Mouse (Mus musculus) B cell, adult 62 days (primary cell): ENCODE results near the gene Cnnm4. TPM values are rescaled to one million over a fixed set of nuclear protein-coding genes. Genes with fewer than 3 reads are reported as not detected.

Experiments
- total RNA-seq: library from RNA; stranded (reverse); gene quantifications from 4 replicates; pipeline ENCODE4 v1.2.4, GENCODE M21; 2023

The Cnnm4 gene
- 22.1 to 25.6 TPM (median 23.2 TPM) in 4 replicates for total RNA-seq

DNA sequence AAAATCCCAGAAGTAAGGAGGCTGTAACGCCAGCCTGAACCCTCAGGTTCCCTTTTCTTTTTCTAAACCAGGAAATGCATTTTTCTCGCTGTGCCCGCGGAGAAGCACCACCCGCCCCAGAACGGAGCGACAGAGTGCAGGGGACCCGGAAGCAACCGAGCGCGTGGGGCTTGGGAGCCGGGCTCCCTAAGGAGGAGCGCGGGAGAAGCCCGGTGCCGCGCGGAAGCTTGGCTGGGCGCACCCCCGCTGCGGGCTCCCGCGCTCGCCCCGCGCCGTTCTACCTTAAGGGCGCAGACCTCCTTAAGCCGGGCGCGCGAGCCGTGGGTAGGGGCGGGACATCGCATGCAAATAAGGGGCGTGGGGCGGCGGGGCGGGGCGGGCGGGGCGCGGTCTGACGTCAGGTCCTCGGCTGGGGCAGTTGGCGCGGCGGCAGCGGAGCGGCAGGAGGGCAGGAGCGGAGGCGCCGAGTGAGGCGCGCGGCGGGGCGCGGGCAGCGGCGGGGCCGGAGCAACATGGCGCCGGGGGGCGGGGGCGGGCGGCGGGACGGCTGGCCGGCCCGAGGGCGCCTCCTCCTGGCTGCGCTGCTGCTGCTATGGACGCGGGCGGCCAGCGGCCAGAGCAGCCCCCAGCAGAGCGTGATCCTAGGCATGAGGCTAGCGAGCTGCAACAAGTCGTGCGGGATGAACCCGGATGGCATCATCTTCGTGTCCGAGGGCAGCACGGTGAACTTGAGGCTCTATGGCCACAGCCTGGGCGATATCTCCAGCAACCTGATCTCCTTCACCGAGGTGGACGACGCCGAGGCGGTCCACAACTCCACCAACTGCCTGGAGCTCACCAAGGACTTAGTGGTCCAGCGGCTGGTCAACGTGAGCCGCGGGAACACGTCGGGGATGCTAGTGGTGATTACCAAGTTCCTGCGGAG lies at the start of gene Cnnm4:
Gene Cnnm4, plus strand, starts transcription at position 440 of the 925 bp plus-strand sequence.

DNA sequence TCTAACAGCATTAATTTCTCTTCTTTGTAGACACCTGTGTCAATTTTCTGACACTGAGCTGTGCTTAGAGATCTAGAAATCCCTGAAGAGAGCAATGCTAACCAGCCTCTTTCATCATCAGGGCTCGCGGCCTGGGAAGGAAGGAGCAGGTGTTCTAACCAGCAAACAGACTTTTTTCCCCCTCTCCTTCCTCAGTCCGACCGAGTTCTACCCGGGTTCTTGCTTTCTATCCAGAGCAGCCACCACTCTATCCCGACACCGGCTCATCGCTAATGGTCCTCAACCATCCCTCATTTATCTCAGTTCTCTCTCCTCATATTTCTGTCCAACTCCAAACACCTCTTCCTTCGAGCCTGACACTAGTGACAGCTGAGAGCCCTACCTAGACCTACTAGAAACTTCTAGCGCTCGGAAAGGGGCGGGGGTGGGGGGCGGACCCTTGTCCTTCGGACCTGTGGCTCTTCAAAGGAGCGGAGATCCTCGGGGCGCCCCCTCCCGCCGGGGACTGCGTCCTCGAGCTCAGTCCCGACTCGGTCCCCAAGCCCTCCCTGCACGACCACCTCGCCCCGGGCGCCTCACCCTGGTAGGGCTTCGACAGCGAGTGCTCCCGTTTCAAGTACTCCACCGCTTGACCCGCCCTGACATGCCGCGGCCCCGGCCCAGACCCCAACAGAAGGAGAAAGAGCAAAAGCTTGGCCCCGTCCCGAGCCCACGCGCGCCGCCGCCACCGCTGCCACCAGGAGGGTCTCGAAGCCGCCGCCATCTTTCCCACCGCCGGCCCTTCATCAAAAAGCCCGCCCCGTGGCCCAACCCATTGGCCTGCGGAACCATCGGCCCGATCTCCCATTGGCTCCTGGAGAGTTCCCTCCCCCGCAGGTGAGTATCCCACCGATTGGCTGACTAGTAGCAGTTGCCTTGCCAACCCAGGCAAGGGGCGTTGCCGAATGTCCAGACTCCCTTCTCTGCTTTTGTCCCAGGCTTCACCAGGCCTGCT lies 26.7 kb upstream of the Cnnm4 start, which contains the start of gene Lman2l:
Gene Lman2l, minus strand, starts transcription at position 801 of the 994 bp plus-strand sequence.

DNA sequence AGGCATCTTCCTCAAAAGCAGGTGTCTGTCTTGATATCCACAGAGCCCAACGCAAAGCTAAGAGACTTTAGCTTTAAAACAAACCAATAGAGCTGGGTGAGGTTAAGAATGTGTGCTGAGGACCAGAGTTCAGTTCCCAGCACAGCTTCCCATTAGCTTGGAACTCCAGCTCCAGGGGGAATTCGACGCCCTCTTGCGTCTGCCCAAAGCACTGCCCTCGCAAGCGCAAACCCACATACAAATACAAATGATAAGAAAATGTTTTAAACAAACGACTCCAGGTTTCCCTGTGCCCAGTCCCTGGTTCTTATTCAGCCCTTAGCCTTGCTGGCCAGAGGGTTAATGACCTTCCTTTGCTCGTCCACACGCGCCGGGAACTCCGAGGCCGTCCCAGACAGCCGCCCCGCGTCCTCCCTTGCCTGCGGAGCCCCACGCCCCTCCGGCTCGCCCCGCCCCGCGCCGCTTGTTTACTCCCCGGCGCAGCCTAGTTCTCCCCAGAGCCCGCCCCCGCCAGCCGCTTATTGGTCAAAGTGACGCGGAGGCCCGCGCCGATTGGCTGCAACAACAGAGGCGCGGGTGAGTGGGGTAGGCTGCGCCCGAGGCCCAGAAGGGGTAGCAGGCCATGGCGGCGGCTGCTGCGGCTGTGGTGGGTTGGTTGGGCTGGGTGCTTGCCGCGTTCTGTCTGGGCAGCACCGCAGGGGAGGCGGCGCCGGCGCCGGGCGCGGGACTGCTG lies 40.0 kb downstream of the Cnnm4 start, which contains the start of gene Cnnm3:
Gene Cnnm3, plus strand, starts transcription at position 579 of the 733 bp plus-strand sequence.

DNA sequence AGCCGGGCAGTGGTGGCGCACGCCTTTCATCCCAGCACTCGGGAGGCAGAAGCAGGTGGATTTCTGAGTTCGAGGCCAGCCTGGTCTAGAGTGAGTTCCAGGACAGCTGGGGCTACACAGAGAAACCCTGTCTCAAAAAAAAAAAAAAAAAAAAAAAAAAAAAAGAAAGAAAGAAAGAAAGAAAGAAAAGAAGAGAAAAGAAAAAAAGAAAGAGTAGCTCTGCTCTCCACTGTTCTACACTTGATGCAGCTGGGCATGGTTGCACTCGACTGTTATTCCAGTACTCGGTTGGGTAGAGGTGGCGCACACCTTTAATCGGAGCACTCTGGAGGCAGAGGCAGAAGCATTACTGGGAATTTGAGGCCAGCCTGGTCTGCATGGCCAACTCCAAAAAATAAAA lies 65.4 kb downstream of the Cnnm4 start, which contains the start of gene Ankrd23:
Gene Ankrd23, minus strand, starts transcription at position 101 of the 400 bp plus-strand sequence.

DNA sequence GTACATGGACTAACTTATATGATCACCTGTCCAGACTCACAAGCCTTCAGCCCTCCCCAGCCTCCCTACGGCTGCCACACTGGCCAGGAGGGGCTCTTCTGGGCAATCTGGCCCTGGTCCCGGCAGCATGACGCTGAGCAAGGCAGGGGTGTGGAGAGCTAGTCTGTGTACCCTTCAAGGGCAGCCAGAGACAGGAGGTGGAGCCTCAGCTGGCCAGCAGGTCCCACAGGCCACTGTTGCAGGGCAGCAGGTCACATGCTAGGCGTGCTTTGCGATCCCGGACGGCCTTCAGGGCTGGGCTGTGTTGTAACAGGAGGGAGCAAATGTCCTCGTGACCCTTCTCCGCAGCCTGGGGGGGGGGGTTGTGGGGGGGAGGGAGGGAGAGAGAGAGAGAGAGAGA lies 67.8 kb downstream of the Cnnm4 start, which contains the start of gene Gm42417:
Gene Gm42417, minus strand, starts transcription at position 244 of the 400 bp plus-strand sequence.

DNA sequence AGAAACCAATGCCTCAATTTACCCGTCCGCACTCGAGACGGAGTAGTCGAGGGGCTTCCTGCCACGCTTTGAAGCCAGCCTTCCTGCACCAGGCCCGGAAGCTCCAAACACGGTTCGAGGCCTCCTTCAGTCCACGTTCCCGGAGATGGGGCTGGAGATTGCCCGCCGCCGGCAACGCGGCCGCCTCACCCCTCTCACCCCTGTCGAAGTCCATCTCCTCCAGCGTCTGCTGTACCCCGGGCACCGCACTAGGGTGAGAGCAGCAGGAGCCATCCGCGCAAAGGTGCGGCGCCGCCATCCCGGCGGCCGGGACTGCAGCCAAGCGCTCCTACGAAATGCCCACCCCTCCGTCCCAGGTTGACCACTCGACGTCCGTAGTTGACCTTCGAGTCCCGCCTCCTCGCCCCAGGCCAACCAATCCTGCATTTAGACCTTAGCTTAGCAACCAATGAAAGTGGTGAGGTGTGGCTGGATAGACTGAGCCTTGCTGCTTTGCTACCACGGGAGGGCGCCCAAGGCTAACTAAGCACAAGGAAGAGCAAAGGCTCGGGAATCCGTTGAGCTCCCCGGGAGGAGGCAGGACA lies 75.6 kb downstream of the Cnnm4 start, which contains the start of gene Ankrd39:
Gene Ankrd39, minus strand, starts transcription at position 558 of the 584 bp plus-strand sequence.

Other genes with a start within 250 kb of the Cnnm4 start
- 90.2 to 103 TPM (median 97.8 TPM) in 4 replicates for gene Uggt1, start 226.9 kb upstream of the Cnnm4 start, total RNA-seq
- 103 to 121 TPM (median 115 TPM) in 4 replicates for gene Neurl3, start 196.9 kb upstream of the Cnnm4 start, total RNA-seq
- gene Arid5a, start 163.9 kb upstream of the Cnnm4 start, total RNA-seq = 233 to 249 TPM (median 244 TPM) in 4 replicates
- 68.6 to 79.9 TPM (median 77.0 TPM) in 4 replicates for gene Kansl3, start 102.4 kb upstream of the Cnnm4 start, total RNA-seq
- gene Fer1l5, start 99.3 kb upstream of the Cnnm4 start, total RNA-seq = not detected in 4 replicates
- gene Lman2l, start 26.3 kb upstream of the Cnnm4 start, total RNA-seq = 24.6 to 28.0 TPM (median 27.5 TPM) in 4 replicates
- 24.6 to 31.6 TPM (median 27.0 TPM) in 4 replicates for gene Cnnm3, start 40.2 kb downstream of the Cnnm4 start, total RNA-seq
- gene Ankrd23, start 65.3 kb downstream of the Cnnm4 start, total RNA-seq = 17.2 to 24.3 TPM (median 21.7 TPM) in 4 replicates
- gene Gm42417, start 67.8 kb downstream of the Cnnm4 start, total RNA-seq = not detected in 4 replicates
- gene Ankrd39, start 75.8 kb downstream of the Cnnm4 start, total RNA-seq = 14.3 to 19.2 TPM (median 17.0 TPM) in 4 replicates
- 0.55 to 1.1 TPM in 2 of 4 replicates, not detected in the others for gene Sema4c, start 86.7 kb downstream of the Cnnm4 start, total RNA-seq
- not detected in 4 replicates for gene Fam178b, start 211.6 kb downstream of the Cnnm4 start, total RNA-seq
- 205 to 232 TPM (median 225 TPM) in 4 replicates for gene Cox5b, start 219.8 kb downstream of the Cnnm4 start, total RNA-seq
- not detected in 4 replicates for gene 4933424G06Rik, start 238.5 kb downstream of the Cnnm4 start, total RNA-seq
- gene Actr1b, start 242.8 kb downstream of the Cnnm4 start, total RNA-seq = 83.5 to 93.5 TPM (median 87.6 TPM) in 4 replicates